Mouse (Mus musculus) central nervous system, embryonic 11.5 days (tissue): ENCODE data around the gene Olfr986. TPM values are rescaled to one million over a fixed set of nuclear protein-coding genes. Genes with fewer than 3 reads are reported as not detected.

Source experiments
- polyA plus RNA-seq: library from polyadenylated mRNA; depleted of rRNA; stranded (reverse); fragments of >200 nt; gene quantifications from 2 replicates; pipeline ENCODE4 v1.2.3, GENCODE M21; 2012; rRNA removed

Olfr986 gene
- polyA plus RNA-seq, result not detected in 2 replicates

GRCm38 (mm10) chr9:40180620-40181019 lies at the start of gene Olfr986:
Gene Olfr986 (plus strand): TSS chr9:40180920.

DNA sequence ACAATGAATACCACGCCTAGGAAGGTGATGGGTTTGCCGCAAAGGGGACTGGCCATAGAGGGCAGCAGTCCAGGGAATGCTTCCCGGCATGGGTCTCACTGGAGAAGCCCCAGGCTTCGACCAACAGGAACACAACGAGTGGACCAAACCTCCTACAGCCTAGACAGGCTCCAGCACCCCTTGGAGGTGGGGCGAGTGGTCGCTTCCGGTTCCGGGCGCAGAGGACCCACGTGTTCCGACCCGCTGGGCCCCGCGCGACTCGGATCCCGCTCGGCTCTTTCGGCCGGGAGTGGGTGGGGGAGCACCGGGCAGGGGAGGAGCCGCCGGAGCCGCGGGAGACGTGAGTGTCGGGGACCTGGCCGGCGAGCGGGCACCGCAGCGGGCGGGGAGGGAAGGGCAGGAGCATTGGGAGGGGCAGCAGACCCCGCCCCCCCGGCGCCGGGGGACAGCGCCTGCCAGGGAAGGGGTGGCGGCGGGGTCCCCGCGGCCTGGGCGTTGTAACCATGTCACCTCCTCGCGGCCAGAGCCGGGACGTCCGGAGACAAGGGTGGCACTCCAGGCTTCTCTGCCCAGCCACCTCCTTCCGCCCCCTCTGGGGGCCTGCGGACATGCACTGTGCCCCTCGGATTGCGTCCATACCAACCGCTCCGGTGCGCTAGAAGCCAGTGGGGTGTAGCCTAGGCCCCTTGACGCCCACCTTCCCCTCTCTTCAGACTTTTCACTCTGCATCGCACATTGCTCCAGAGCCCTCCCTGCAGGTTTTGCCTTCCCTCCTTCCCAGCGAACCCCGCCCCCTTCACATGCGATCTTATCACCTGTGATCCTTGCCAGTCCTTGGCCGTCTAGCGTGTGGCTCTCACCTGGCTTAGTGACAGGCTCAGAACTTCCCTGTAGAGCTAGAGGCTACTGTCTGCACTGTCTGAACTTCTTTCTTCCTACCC lies 11.6 kb downstream of the Olfr986 start, which contains the start of gene Zfp202:
Gene Zfp202, plus strand, starts transcription at position 219 of the 941 bp plus-strand sequence.

Other genes starting within 250 kb of the Olfr986 start
- gene Olfr974, start 243.4 kb upstream of the Olfr986 start, polyA plus RNA-seq, result not detected in 2 replicates
- gene Olfr975, start 228.9 kb upstream of the Olfr986 start, polyA plus RNA-seq, result not detected in 2 replicates
- not detected in 2 replicates for gene Olfr976, start 219.8 kb upstream of the Olfr986 start, polyA plus RNA-seq
- not detected in 2 replicates for gene Olfr978, start 188.8 kb upstream of the Olfr986 start, polyA plus RNA-seq
- not detected in 2 replicates for gene Olfr979, start 177.5 kb upstream of the Olfr986 start, polyA plus RNA-seq
- not detected in 2 replicates for gene Olfr980, start 171.3 kb upstream of the Olfr986 start, polyA plus RNA-seq
- not detected in 2 replicates for gene Olfr981, start 159.5 kb upstream of the Olfr986 start, polyA plus RNA-seq
- not detected in 2 replicates for gene Olfr982, start 107.1 kb upstream of the Olfr986 start, polyA plus RNA-seq
- gene Olfr983, start 87.3 kb upstream of the Olfr986 start, polyA plus RNA-seq, result not detected in 2 replicates
- not detected in 2 replicates for gene Olfr984, start 66.7 kb upstream of the Olfr986 start, polyA plus RNA-seq
- not detected in 2 replicates for gene Olfr985, start 50.7 kb upstream of the Olfr986 start, polyA plus RNA-seq
- not detected in 2 replicates for gene Tmem225, start 32.8 kb upstream of the Olfr986 start, polyA plus RNA-seq
- 4.9 and 7.2 TPM in 2 replicates for gene Zfp202, start 11.4 kb downstream of the Olfr986 start, polyA plus RNA-seq
- 8.9 and 14.0 TPM in 2 replicates for gene Scn3b, start 88.3 kb downstream of the Olfr986 start, polyA plus RNA-seq